Mouse (Mus musculus): ENCODE measurements at regions not wholly inside any gene's neighbourhood (a gene's known extent, or its start where the extent isn't known, plus 50 kb on each side); places are given as distances from the start of the nearest gene placed in this dataset.

DNA sequence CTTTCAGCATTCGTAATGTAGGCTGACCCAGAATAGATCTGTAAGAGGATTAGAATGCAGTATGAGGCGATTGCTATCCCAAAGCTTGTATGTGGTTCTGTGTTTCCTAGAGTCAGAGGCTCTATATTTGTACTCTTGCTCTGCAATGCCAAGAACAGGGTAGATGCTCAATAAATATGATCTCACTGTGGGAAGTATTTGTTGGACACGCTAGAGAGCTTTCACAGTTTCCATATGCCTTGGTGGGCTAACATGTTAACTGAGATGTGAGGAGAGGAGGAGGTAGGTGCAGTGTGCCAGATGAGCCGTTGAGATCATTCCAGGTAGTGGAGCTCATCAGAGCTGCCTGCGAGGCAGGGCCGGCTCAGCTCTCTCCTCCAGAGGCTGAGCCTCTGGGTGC lies 163.1 kb downstream of the Sec16b start:
- Histone ChIP-seq H3K4me1 (ENCODE audit: insufficient read depth) (no peaks in the 10 kb centered on the region), H3K36me3 (ENCODE audit: insufficient read depth) (no peaks in the 10 kb centered on the region), H3K4me3 (ENCODE audit: low read depth, low read length) (no peak overlapping the region), H3K4me2 (ENCODE audit: low read depth) (no peak overlapping the region), H3K9me3 (ENCODE audit: low read length) (no peaks in the 10 kb centered on the region), H3K27me3 (ENCODE audit: insufficient read depth, low read length) (no peaks in the 10 kb centered on the region), H3K9ac (no peak overlapping the region), H3K27ac (ENCODE audit: low read depth, low read length) (no peak overlapping the region)
- ATAC-seq (no peak), DNase-seq (no peak)
- TF ChIP-seq CTCF (IDR thresholded peaks at IDR 0.05; ENCODE audit: low read depth), result no peak
- WGBS, result 82% methylated on average over 6 of the region's 6 CpGs

DNA sequence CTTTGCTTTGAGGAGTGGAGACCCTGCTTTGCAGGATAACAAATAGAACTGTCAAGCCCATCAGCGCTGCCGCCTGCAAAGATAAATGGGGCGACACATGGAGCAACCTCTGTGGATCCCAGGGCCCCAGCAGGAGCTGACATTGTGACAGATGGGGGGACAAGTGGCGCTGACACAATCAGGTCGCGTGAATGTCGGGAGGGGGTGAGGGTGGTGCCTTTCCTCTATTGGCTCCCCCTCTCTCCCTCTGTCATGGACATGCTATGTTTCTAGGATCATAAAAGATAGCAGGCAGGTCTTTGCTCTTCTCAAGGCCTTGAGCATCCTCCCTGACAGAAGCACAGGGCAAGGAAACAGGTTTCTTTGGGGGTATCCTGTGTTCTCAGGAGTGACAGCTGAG lies 177.8 kb downstream of the Sec16b start:
- no peak for TF ChIP-seq CTCF (IDR thresholded peaks at IDR 0.05; ENCODE audit: low read depth)
- Histone ChIP-seq H3K36me3 (ENCODE audit: insufficient read depth) (no peaks in the 10 kb centered on the region), H3K27ac (ENCODE audit: low read depth, low read length) (no peak overlapping the region), H3K4me2 (ENCODE audit: low read depth) (no peak overlapping the region), H3K9ac (no peak overlapping the region), H3K27me3 (ENCODE audit: insufficient read depth, low read length) (no peaks in the 10 kb centered on the region), H3K4me1 (ENCODE audit: insufficient read depth) (no peaks in the 10 kb centered on the region), H3K9me3 (ENCODE audit: low read length) (no peaks in the 10 kb centered on the region), H3K4me3 (ENCODE audit: low read depth, low read length) (no peak overlapping the region)
- ATAC-seq, result peak; percentile 32; the same call in 1 of the 2 replicates
- 57% methylated on average over 7 of the region's 7 CpGs for WGBS
- no peak for DNase-seq

GRCm38 (mm10) chr1:157695198-157695597 lies 188.7 kb downstream of the Sec16b start:
- H3K9ac ChIP-seq, result no peak overlapping the region
- H3K4me1 ChIP-seq (ENCODE audit: insufficient read depth), result no peaks in the 10 kb centered on the region
- no peaks in the 10 kb centered on the region for H3K27me3 ChIP-seq (ENCODE audit: insufficient read depth, low read length)
- 84% methylated on average over 2 of the region's 2 CpGs for WGBS
- no peak for TF ChIP-seq CTCF (IDR thresholded peaks at IDR 0.05; ENCODE audit: low read depth)
- no peaks in the 10 kb centered on the region for H3K36me3 ChIP-seq (ENCODE audit: insufficient read depth)
- no peak for DNase-seq
- H3K4me2 ChIP-seq (ENCODE audit: low read depth), result no peak overlapping the region
- no peak overlapping the region for H3K4me3 ChIP-seq (ENCODE audit: low read depth, low read length)
- H3K9me3 ChIP-seq (ENCODE audit: low read length), result no peaks in the 10 kb centered on the region
- no peak overlapping the region for H3K27ac ChIP-seq (ENCODE audit: low read depth, low read length)
- no peak for ATAC-seq

DNA sequence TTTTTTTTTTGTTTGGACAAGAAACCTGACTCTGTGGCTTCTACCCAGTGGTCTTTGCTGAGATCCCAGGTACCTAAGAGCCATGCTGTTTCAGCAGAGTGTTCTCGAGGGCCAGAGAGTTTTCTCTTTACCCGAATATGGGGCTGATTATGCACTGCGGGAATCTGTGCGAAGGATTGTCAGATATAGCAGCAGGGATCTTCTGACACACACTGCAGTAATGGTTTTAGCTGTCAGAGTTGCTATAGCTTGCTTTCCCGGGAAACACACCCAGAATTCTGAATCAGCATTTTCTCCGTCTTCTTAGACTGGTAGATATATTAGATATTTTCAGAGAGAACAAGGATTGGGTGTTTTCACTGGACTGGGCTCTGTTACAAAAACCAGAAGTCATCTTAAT lies 197.1 kb downstream of the Sec16b start:
- Histone ChIP-seq H3K27me3 (ENCODE audit: insufficient read depth, low read length) (no peaks in the 10 kb centered on the region), H3K4me3 (ENCODE audit: low read depth, low read length) (no peak overlapping the region), H3K9me3 (ENCODE audit: low read length) (no peaks in the 10 kb centered on the region), H3K36me3 (ENCODE audit: insufficient read depth) (no peaks in the 10 kb centered on the region), H3K4me2 (ENCODE audit: low read depth) (no peak overlapping the region), H3K9ac (no peak overlapping the region), H3K27ac (ENCODE audit: low read depth, low read length) (no peak overlapping the region), H3K4me1 (ENCODE audit: insufficient read depth) (no peaks in the 10 kb centered on the region)
- no peak for TF ChIP-seq CTCF (IDR thresholded peaks at IDR 0.05; ENCODE audit: low read depth)
- ATAC-seq (peak; percentile 54), DNase-seq (peak; percentile 30)
- 53% methylated on average over 6 of the region's 6 CpGs for WGBS

DNA sequence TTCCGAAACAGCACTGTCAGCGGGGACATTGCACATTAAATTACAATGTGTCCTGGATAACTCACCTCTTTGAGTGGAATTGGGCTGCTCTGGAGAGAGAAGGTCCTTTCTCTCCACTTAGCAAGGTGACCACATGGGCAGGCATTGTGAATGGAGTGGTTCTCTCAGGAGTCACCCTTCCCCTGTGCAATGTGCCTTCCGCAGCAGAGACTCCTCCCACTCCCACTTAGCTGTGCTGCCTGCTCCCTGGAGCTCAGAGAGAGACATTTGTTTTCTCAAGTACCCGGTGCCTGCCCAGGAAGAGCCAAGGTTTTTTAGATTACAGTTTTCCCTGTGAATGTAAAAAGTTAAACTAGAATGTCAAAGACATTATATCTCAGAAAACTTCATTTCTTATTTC lies 198.8 kb downstream of the Sec16b start:
- Histone ChIP-seq H3K27me3 (ENCODE audit: insufficient read depth, low read length) (no peaks in the 10 kb centered on the region), H3K36me3 (ENCODE audit: insufficient read depth) (no peaks in the 10 kb centered on the region), H3K4me3 (ENCODE audit: low read depth, low read length) (no peak overlapping the region), H3K4me1 (ENCODE audit: insufficient read depth) (no peaks in the 10 kb centered on the region), H3K9me3 (ENCODE audit: low read length) (no peaks in the 10 kb centered on the region), H3K4me2 (ENCODE audit: low read depth) (no peak overlapping the region), H3K9ac (no peak overlapping the region), H3K27ac (ENCODE audit: low read depth, low read length) (no peak overlapping the region)
- no peak for DNase-seq
- no peak for ATAC-seq
- no peak for TF ChIP-seq CTCF (IDR thresholded peaks at IDR 0.05; ENCODE audit: low read depth)
- 61% methylated on average over 4 of the region's 4 CpGs for WGBS

- Histone ChIP-seq H3K9ac (no peak overlapping the region), H3K36me3 (ENCODE audit: insufficient read depth) (no peaks in the 10 kb centered on the region), H3K4me2 (ENCODE audit: low read depth) (no peak overlapping the region), H3K4me3 (ENCODE audit: low read depth, low read length) (no peak overlapping the region), H3K27ac (ENCODE audit: low read depth, low read length) (no peak overlapping the region), H3K9me3 (ENCODE audit: low read length) (no peaks in the 10 kb centered on the region), H3K27me3 (ENCODE audit: insufficient read depth, low read length) (no peaks in the 10 kb centered on the region), H3K4me1 (ENCODE audit: insufficient read depth) (no peaks in the 10 kb centered on the region)
- ATAC-seq (no peak), DNase-seq (no peak)
- no peak for TF ChIP-seq CTCF (IDR thresholded peaks at IDR 0.05; ENCODE audit: low read depth)
- WGBS, result 88% methylated on average over 2 of the region's 2 CpGs
Measured at GRCm38 (mm10) chr1:157707256-157707655, 200.7 kb downstream of the Sec16b start.

- no peak overlapping the region for H3K4me2 ChIP-seq (ENCODE audit: low read depth)
- no peaks in the 10 kb centered on the region for H3K27me3 ChIP-seq (ENCODE audit: insufficient read depth, low read length)
- no peaks in the 10 kb centered on the region for H3K36me3 ChIP-seq (ENCODE audit: insufficient read depth)
- no peak for TF ChIP-seq CTCF (IDR thresholded peaks at IDR 0.05; ENCODE audit: low read depth)
- no peak overlapping the region for H3K4me3 ChIP-seq (ENCODE audit: low read depth, low read length)
- H3K9me3 ChIP-seq (ENCODE audit: low read length), result no peaks in the 10 kb centered on the region
- H3K4me1 ChIP-seq (ENCODE audit: insufficient read depth), result no peaks in the 10 kb centered on the region
- no peak overlapping the region for H3K9ac ChIP-seq
- ATAC-seq (peak; percentile 59; the same call in 1 of the 2 replicates), DNase-seq (no peak)
- WGBS, result 71% methylated on average over 6 of the region's 6 CpGs
- no peak overlapping the region for H3K27ac ChIP-seq (ENCODE audit: low read depth, low read length)
Measured at GRCm38 (mm10) chr1:157709117-157709516, 202.6 kb downstream of the Sec16b start.

GRCm38 (mm10) chr1:157710870-157711269 lies 204.3 kb downstream of the Sec16b start:
- no peak for ATAC-seq
- 97% methylated on average over 2 of the region's 2 CpGs for WGBS
- H3K4me2 ChIP-seq (ENCODE audit: low read depth), result no peak overlapping the region

More at GRCm38 (mm10) chr1:157710870-157711269, 204.3 kb downstream of the Sec16b start:
- H3K9me3 ChIP-seq (ENCODE audit: low read length), result no peaks in the 10 kb centered on the region
- no peak overlapping the region for H3K9ac ChIP-seq
- H3K4me1 ChIP-seq (ENCODE audit: insufficient read depth), result no peaks in the 10 kb centered on the region
- no peak overlapping the region for H3K4me3 ChIP-seq (ENCODE audit: low read depth, low read length)
- H3K27ac ChIP-seq (ENCODE audit: low read depth, low read length), result no peak overlapping the region
- H3K27me3 ChIP-seq (ENCODE audit: insufficient read depth, low read length), result no peaks in the 10 kb centered on the region
- TF ChIP-seq CTCF (IDR thresholded peaks at IDR 0.05; ENCODE audit: low read depth), result no peak
- no peak for DNase-seq
- H3K36me3 ChIP-seq (ENCODE audit: insufficient read depth), result no peaks in the 10 kb centered on the region
